Mouse (Mus musculus): ENCODE measurements around the gene Gm4724.
"Not testable (repeated sequence)": the region's sequence is repeated elsewhere in the genome, so short reads cannot be mapped to it uniquely, and the experiment has no call there.

Gm4724 gene

DNA sequence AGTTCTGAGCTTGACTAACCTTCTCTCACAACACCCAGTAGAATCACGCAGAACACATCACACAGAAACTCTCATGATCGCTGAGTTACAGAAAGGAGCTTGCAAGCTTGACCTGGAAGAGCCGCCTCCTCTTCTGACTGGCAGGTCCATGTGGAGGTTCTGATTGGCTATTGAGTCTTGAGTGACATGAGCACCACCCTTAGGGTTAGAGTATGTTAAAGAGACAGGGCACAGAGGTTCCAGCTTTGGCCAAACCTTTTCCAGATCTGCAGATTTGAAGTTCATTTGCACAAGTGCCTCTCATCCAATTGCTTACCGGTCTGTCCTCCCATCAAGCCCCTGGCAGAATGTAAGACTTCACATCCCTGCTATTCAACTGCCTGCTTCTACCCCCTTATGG is at the start of gene Gm4724:
Gene Gm4724, minus strand, starts transcription at position 101 of the 400 bp plus-strand sequence.
- not testable (repeated sequence) for DNase-seq

DNA sequence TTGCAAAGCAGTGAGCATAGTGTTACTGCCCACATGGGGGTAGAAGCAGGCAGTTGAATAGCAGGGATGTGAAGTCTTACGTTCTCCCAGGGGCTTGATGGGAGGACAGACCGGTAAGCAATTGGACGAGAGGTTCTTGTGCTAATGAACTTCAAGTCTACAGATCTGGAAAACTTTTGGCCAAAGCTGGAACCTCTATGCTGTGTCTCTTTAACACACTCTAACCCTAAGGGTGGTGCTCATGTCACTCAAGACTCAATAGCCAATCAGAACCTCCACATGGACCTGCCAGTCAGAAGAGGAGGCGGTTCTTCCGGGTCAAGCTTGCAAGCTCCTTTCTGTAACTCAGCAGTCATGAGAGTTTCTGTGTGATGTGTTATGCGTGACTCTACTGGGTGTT is 34.1 kb upstream of the Gm4724 start, which contains the start of gene Zfp965:
Gene Zfp965, plus strand, starts transcription at position 301 of the 400 bp plus-strand sequence.
- DNase-seq = not testable (repeated sequence)

Measured in right cerebral cortex, adult 18-20 months (tissue).